Mouse (Mus musculus) ES-E14 (cell line): ENCODE results near the gene Ucp1.

Source experiments
- ZC3H11A ChIP-seq: IDR thresholded peaks from 2 replicates; pipeline ENCODE4 v1.6.1; 2012; ENCODE audit warnings: low read depth, mild to moderate bottlenecking, inconsistent platforms, low read length, borderline replicate concordance
- ZNF384 ChIP-seq: IDR thresholded peaks from 2 replicates; pipeline ENCODE4 v1.6.1; 2012; ENCODE audit warnings: low read depth, low read length, inconsistent platforms

- TF ChIP-seq ZNF384 (no peak), ZC3H11A (no peak)
These were observed 46.0 kb upstream of the Ucp1 start for GRCm38 (mm10) chr8:83244151-83244550.
